Mouse (Mus musculus) frontal cortex, postnatal 25 days (tissue): Measurements from ENCODE around the gene Sp4.
A peak's percentile ranks its signal among the peaks of the same experiment; 100 is the strongest.

Experiments used
- DNase-seq, 2 experiments: peaks; one replicate each; pipeline ENCODE4 v3.0.0; 2022; ENCODE audit warnings: low spot score in 2 of 2

Sp4 gene

GRCm38 (mm10) chr12:118301072-118301865 is at the start of gene Sp4:
Gene Sp4 (minus strand): TSS chr12:118301440.
- DNase-seq: peak; percentile 76 to 85

- no peak for DNase-seq
Measured at GRCm38 (mm10) chr12:118339107-118339506, 37.9 kb upstream of the Sp4 start.

- DNase-seq: no peak
Measured at GRCm38 (mm10) chr12:118338243-118338642, 37.0 kb upstream of the Sp4 start.

GRCm38 (mm10) chr12:118337291-118337690 is 36.1 kb upstream of the Sp4 start:
- no peak for DNase-seq

GRCm38 (mm10) chr12:118328739-118329249 is 27.6 kb upstream of the Sp4 start:
- DNase-seq: no peak

- DNase-seq: no peak
Measured at GRCm38 (mm10) chr12:118327566-118327965, 26.3 kb upstream of the Sp4 start.

- DNase-seq: no peak
Measured at GRCm38 (mm10) chr12:118326161-118326560, 24.9 kb upstream of the Sp4 start.

GRCm38 (mm10) chr12:118320076-118320475 is 18.8 kb upstream of the Sp4 start:
- no peak for DNase-seq

- no peak for DNase-seq
Measured at GRCm38 (mm10) chr12:118314477-118314845, 13.2 kb upstream of the Sp4 start.

- DNase-seq: no peak
Measured at GRCm38 (mm10) chr12:118313805-118314476, 12.7 kb upstream of the Sp4 start.

- no peak for DNase-seq
Measured at GRCm38 (mm10) chr12:118303586-118303985, 2.3 kb upstream of the Sp4 start.

- no peak for DNase-seq
Measured at GRCm38 (mm10) chr12:118303066-118303465, 1.8 kb upstream of the Sp4 start.

- DNase-seq: peak; percentile 94 to 97
Measured at GRCm38 (mm10) chr12:118301866-118302835, 911 bp upstream of the Sp4 start.

GRCm38 (mm10) chr12:118300754-118301071 is 527 bp downstream of the Sp4 start:
- DNase-seq: no peak

GRCm38 (mm10) chr12:118299956-118300355 is 1.3 kb downstream of the Sp4 start:
- DNase-seq: no peak

- DNase-seq: no peak
Measured at GRCm38 (mm10) chr12:118299172-118299571, 2.1 kb downstream of the Sp4 start.

GRCm38 (mm10) chr12:118298516-118298915 is 2.7 kb downstream of the Sp4 start:
- no peak for DNase-seq

GRCm38 (mm10) chr12:118296236-118296635 is 5.0 kb downstream of the Sp4 start:
- DNase-seq: no peak

- no peak for DNase-seq
Measured at GRCm38 (mm10) chr12:118295793-118296192, 5.4 kb downstream of the Sp4 start.

GRCm38 (mm10) chr12:118288947-118289346 is 12.3 kb downstream of the Sp4 start:
- no peak for DNase-seq

GRCm38 (mm10) chr12:118285099-118285498 is 16.1 kb downstream of the Sp4 start:
- no peak for DNase-seq

- no peak for DNase-seq
Measured at GRCm38 (mm10) chr12:118281961-118282360, 19.3 kb downstream of the Sp4 start.
